Mouse (Mus musculus) frontal cortex, postnatal 36 days (tissue): ENCODE data around the gene Rgs3.

Experiments used
- DNase-seq, 2 experiments: peaks; one replicate each; pipeline ENCODE4 v3.0.0; 2022; ENCODE audit warnings: low spot score in 2 of 2

Rgs3 gene

GRCm38 (mm10) chr4:62559797-62560329 lies at the start of gene Rgs3:
Gene Rgs3 (plus strand): TSS chr4:62559847.
- no peak for DNase-seq

DNA sequence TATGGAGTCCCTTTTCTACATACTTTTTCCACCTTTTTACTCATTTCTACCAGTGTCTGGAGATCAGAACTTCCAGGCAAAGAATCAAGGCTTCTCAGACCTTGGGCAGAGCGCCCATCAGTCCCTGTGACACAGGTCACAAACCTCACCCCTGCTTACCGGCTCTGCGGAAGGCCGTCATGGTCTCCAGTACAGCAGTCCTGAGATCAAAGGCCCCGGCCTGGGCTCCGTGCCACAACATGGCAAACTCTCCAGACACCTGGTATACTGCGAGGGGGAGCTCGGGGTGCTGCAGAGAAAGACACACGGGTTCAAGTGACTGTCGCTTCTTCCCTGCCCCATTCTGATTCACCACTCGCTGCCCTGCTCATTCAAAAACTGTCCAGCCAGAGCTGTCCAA lies 49.7 kb upstream of the Rgs3 start:
- no peak for DNase-seq

DNA sequence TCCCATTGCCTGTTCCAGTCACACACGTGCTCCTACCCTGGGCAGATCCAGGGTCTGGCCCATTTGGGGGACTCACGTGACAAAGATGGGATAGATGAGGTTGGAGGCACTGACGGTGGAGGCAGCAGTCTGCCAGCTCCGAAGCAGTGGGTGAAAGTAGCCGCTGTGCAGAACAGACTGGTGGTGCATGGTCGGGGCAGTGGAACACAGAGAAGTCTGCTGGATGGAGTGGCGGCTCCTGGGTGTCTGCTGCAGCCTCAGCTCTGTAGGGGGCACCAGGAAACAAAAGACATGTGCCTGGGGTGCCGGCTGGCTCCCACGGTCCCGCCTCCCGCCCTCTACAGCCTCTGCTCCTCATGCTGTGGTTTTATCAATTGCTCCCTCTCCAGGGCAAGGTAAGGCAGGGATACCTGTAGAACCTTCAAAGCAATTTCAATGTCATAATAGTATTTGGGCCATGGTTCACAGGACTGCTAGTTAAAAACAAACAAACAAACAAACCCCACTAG lies 45.6 kb upstream of the Rgs3 start:
- DNase-seq, result no peak

DNA sequence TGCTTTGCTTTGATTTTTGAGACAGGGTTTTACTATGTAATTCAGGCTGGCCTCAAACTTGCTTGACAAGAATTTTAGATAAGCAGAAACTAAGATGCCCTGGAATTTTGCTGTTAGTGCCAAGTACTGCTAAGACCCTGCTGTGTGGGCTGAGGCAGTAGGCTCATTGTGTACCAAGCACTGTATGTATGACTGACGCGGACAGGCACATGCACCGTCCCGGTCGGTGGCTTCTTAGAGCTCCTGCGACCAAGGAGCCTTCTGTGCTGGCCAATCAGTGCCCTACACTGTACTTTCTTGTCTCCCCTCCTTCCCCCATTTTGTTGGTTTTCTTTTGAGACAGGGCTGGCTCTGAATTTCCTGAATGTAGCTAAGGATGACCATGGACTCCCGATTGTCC lies 44.7 kb upstream of the Rgs3 start:
- DNase-seq, result no peak

DNA sequence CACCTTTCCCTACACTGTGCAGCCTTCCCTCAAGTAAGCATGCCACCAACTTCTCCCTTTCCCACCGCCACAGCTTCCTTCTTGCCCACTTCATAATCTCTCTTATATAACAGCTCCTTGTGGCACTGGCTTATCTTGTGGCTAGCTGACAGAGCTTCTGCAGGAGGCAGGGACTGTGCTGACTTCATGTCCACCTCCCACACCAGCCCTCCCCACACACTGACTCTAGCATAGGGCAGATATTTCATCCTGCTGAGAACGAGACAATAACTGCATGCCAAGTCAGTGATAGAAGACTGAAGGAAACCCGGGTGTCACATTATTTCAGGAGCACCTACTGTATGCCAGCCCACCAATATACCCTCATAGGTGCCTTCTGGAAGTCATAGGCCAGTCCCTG lies 44.2 kb upstream of the Rgs3 start:
- DNase-seq, result no peak

DNA sequence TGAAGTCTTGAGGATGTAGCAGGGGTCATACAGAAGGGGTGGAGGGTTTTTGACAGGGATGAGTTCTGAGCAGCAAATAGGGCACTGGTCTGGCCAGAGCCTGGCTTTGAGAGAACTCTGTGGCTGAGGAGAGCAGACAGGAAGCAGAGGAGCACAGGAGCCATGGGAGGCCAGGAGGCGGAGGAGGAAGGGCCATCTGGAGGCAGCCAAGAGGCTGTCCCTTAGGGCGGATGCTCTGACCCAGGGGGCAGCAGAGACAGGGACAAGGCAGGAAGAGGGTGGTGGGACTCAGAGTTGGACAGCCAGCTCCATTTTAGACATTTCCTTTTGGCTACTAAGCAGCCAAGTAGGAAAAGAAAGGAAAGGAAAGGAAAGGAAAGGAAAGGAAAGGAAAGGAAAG lies 43.6 kb upstream of the Rgs3 start:
- DNase-seq, result no peak

DNA sequence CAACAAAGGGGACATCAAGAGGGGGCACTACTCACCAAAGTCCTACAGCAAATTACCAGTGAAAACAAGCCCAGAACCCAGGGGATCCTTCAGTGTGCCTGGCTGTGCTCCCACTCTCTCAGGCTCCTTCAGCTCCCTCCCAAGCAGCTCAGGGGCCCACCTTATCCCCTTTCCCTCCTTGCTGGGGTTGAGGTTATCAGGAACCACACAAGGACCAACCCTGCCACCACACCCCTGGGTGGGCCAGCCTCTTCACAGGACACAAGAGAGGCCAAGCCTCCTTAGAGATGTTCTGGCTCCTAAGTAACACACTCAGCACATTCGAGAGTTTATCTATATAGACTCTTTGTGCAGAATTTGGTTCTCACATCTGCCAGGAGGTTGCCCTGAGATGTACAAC lies 43.1 kb upstream of the Rgs3 start:
- no peak for DNase-seq

DNA sequence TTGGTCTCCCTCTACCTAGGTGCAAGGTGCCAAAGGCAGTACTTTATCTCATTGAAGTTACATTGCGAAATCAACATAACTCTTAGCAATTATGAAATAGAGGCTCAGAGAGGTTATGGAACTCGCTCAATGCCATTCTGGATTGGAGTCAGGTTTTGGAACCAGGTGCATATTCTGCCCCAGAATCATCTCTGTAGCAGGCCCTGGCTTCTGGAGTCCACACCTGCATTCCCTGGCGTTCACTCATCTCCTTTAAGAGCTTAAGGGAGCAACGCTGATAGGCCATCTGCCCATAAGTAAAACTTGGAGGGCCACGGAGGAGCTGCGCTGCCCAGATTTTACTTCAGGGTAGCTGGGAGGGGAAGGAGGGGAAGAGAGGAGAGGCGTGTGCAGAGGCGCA lies 42.6 kb upstream of the Rgs3 start:
- DNase-seq, result no peak

- no peak for DNase-seq
Measured at GRCm38 (mm10) chr4:62517538-62518415, 41.9 kb upstream of the Rgs3 start.

DNA sequence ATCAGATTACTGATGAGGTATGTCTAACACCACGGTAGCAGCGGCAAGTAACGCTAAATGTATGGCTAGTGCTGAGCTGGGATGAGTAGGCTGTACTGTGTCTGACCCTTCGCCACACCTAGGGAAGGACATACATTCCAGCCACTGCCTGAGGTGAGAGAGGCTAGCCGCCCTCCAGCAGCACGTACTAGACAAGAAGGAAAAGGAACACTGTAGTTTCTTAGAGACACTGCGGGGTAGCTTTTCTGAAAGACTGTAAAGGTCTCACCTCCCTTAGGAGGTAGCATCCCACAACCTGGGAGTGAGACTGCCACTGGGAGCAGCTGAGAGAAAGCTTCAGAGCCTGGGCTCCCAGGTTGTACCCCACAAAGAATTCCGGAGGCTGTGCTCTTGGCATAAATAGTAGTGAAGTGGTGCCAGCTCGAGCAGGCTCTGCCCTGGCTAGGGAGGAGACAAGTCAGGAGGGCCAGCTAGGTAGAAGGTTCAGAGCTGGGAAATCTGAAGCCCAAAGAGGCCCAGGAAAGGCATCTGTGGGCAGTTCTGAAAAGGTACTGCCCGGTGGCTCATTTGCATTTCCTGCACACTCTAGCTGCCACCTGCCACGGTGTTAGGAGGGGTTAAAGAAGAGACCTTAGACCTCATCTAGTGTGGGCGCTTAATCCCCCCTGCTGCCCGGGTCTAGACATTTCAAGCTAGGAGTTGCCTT lies 41.1 kb upstream of the Rgs3 start:
- DNase-seq, result no peak

DNA sequence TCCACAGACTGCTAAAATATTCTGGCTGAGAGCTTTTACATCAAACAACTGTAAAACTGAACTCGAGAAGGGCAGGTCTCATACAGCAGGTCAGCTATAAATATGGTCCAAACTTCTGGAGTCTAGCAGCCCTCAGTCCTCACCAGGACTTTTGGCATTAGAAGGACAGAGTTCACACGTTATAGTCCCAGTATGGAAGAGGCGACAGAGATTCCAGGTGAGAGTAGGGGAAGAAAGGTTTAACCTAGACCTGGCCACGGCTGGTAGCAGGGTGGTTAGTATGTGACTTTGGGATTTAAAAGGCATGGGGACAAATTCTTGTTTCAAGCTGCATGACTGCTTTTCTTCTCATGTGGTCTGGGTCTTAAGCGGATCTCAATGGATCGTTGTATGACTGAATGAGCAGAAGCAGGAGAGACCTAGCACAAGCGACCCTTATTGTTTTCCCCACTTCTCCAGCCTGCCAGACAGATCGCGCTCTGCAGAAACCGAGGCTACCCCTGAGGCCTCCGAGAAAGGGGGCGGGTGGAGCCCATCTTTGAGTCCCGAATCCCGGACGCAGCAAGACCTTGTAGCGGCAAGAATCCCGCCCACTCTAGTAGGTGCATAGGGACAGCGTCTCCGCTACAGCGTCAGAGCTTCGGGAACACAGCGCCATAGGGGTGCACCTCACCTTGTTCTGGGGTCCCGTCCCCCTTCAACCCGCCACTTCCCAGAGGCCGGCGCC lies 40.4 kb upstream of the Rgs3 start:
- no peak for DNase-seq

DNA sequence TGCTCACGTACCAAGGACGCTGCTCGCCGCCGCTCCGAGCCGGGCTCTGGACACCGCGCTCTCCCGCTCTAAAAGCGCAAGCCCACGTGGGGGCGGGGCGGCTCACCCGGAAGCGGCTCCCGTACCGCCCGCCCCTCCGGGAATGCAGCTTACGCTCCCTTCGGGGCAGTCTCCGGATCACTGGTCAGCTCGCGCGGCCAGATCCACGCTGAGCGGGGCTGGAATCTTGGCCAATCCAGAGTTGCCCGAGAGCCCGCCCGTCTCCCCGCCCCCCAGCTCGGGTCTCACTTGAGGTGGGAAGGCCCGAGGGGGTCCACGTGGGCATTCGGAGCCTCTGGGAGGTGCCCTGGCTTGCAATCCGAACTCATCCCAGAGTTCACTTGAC lies 39.8 kb upstream of the Rgs3 start, which contains the start of gene Alad:
Gene Alad, minus strand, starts transcription at position 70 of the 385 bp plus-strand sequence.
- DNase-seq, result peak; percentile 81 to 83

DNA sequence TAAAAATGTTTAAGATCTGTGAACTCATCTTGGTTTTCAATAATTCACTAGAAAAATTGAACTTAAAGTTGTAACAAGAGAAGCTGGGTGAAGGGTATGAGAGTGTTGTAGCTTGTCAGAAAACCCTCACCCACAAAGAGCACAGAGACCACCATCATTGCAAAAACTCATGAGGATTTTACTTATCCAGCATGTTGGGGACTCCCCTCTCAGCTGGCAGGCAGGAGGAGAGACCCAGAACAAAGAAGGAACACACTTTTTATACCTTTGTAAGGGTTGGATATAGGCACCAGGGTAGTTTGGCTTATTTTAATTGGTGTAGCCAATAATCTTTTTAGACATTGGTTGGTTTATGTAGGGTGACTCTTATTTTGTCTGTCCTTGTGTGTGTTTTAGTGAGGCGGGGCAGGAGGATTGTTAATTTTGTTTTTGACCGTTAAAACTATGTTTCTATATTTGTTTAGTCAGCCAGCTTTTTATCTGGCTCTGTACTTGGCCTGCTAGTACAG lies 38.7 kb upstream of the Rgs3 start:
- DNase-seq, result no peak

DNA sequence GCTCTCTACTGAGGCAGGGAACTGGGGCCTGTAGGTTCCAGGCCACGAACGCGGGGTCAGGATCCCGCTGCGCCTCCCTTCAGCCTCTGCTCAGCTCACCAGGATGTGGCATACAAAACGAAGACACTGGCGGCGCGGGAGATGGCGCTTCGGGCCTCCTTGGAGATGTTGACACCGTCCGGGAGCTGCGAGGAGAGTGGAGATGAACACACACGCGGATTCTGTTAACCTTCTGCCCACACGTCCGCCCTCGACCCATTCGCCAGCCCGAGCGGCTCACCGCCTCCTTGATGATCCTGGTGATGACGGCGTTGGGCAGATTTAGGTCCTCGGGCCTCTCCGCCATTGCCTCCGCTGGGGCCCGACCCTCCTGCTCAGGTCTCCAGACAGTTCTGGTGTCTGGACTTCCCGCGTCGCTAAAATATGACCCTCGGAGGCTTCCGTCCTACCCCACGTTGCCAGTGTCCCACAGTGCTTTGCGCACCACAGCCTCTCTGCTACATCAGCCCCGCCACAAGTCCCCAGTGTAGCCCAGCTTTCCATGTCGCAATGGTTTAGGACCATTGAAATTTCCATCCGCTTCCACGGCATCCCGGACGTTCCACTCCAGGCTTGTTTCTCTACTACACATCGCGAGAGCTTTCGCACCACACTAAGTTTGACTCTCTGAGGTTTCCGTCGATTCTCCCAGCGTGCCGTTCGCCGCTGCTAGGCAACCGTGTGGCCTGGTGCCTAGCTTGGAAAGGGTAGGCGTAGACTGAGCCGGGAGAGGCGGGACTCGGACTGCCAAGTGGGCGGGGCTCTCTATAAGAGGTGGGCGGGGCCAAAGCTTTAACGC lies 34.8 kb upstream of the Rgs3 start, which contains the start of the genes Pole3 and 4933430I17Rik:
Gene Pole3, minus strand, starts transcription at position 418 of the 838 bp plus-strand sequence.
Gene 4933430I17Rik, plus strand, starts transcription at position 719 of the 838 bp plus-strand sequence.
- DNase-seq, result peak; percentile 95 to 97

DNA sequence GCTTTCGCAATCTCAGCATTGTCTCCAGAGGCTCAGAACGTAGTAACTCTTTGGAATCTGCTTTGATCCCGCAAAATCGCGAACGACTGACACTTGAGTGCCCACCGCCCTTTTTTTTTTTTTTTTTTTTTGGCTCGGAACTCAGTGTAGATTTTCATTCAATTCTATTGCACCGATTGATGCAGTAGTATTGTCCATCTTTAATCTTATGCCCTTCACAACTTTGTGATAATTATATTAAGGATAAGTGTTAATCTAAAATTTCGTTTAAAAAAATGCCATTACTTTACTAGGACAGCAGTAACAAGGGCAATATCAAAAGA lies 34.2 kb upstream of the Rgs3 start:
- no peak for DNase-seq

DNA sequence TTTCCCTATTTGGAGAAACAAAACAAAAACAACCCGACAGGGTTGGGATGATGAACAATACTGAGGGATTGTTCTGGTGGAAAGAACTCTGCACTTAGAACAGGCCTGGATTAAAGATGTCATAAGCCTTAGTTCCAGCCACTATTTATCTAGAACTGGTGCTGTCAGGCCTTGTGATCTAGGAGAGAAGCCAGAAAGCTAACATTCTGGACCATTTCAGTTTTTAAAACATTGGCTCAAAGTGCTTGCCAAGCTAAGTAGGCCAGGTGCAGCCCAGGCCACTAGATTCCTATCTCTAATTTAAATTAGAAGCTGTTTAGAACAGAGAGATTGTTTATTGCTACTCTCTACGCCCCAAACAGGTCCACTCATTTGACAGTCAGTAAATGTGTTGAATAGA lies 33.4 kb upstream of the Rgs3 start:
- no peak for DNase-seq

GRCm38 (mm10) chr4:62527655-62528054 lies 32.0 kb upstream of the Rgs3 start:
- no peak for DNase-seq

DNA sequence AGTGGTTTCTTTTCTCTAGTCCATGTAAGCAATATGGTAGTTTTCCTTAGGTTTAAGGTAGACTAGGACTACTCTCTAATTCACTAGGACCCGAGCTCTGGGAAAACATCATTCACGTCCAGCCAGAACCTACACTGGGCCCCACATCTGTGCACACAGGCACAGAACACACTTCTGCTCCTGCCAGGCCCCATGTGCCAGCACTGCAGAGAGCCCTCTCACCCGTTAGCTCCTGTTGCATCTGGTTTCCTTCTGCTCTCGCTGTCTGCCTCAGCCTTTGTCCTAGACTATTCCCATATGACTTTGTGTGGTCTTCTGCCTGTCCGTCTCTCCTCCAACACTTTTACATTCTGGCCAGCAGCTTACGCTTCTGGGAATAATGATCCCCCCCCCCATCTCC lies 25.9 kb upstream of the Rgs3 start:
- no peak for DNase-seq

DNA sequence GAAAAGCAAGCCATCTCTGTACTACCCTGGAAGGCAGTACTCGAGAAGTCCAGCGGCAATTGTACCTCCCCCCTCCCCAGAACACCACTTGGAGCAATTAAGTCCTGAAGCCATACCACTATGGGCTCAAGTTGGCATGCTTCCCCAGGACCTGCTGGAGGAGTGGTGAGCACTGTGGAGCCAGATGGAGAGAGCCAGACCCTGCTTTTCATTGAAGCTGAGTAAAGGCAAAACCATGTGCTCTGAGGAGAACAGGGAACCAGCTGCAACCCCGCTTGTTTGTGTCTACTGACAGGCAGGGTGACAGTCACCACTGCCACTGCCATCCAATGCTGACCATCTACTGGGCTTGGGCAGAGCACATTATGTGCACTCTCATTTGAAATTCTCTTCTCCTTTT lies 17.8 kb upstream of the Rgs3 start:
- DNase-seq, result no peak

- no peak for DNase-seq
Measured at GRCm38 (mm10) chr4:62543782-62544181, 15.9 kb upstream of the Rgs3 start.

DNA sequence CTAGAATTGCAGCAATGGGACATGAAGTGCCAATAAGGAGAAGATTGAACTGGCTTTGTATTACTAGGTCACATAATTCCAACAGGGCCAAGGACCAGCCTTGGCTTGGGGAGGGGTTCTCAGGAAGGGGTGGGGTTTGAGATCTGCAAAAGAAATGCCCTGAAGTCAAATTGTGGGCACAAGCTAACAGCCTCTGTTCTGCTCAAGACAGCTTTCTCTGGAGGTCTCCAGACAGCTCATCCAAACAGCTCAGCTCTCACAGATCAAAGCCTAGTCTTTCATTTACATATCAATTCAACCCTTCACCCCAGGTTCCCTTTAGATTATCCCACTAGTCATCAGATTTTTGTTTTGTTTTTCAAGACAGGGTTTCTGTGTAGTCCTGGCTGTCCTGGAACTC lies 14.8 kb upstream of the Rgs3 start:
- no peak for DNase-seq
